Mouse (Mus musculus) hindbrain, embryonic 15.5 days (tissue): Measurements from ENCODE around the gene Hsd3b7. TPM values are rescaled to one million over a fixed set of nuclear protein-coding genes. Genes with fewer than 3 reads are reported as not detected.
A peak's percentile ranks its signal among the peaks of the same experiment; 100 is the strongest.

Source experiments
- ATAC-seq: fragments of 200-750 bp; cut with Nextera tagmentation; 2 replicates; pipeline ENCODE4 v1.8.0; 2017; ENCODE audit warnings: low read depth, moderate number of reproducible peaks, moderate TSS enrichment; ENCODE audit not compliant: low FRiP score
- H3K27ac ChIP-seq: fragments of 300-500 bp; sonication (generic); replicated peaks from 2 replicates; pipeline ENCODE4 v1.5.1; 2015; ENCODE audit warnings: mild to moderate bottlenecking, inconsistent platforms
- H3K27me3 ChIP-seq: fragments of 300-500 bp; sonication (generic); 2 replicates; pipeline ENCODE4 v1.6.1; 2015; ENCODE audit warnings: control low read depth, inconsistent platforms
- H3K36me3 ChIP-seq: fragments of 300-500 bp; sonication (generic); 2 replicates; pipeline ENCODE4 v1.6.1; 2015; ENCODE audit warnings: control low read depth, inconsistent platforms
- H3K4me1 ChIP-seq: fragments of 300-500 bp; sonication (generic); replicated peaks from 2 replicates; pipeline ENCODE4 v1.6.1; 2015; ENCODE audit warnings: control low read depth, inconsistent platforms
- H3K4me2 ChIP-seq: fragments of 300-500 bp; sonication (generic); 2 replicates; pipeline ENCODE4 v1.6.1; 2015; ENCODE audit warnings: moderate library complexity, mild to moderate bottlenecking, inconsistent platforms
- H3K4me3 ChIP-seq: fragments of 300-500 bp; sonication (generic); 2 replicates; pipeline ENCODE4 v1.5.1; 2015; ENCODE audit warnings: mild to moderate bottlenecking, inconsistent platforms
- H3K9ac ChIP-seq: fragments of 300-500 bp; sonication (generic); 2 replicates; pipeline ENCODE4 v1.6.1; 2015; ENCODE audit warnings: inconsistent platforms
- H3K9me3 ChIP-seq: fragments of 300-500 bp; sonication (generic); 2 replicates; pipeline ENCODE4 v1.6.1; 2016; ENCODE audit warnings: control low read depth, inconsistent platforms
- WGBS: fragments of 180-500 bp; shearing (Covaris S2); methylation state at CpG from one replicate; pipeline ENCODE4 v1.1.7; 2015; 5-methylcytosine and 5-hydroxymethylcytosine counted together
- polyA plus RNA-seq: library from polyadenylated mRNA; unstranded; fragments of >200 nt; fragmentation: Nextera tagmentation; extraction: Ambion mirVana; gene quantifications from 2 replicates; pipeline ENCODE4 v1.2.1, GENCODE M21; 2015

Gene Hsd3b7
- polyA plus RNA-seq, 1 experiment from 2014 or later = 9.7 TPM

DNA sequence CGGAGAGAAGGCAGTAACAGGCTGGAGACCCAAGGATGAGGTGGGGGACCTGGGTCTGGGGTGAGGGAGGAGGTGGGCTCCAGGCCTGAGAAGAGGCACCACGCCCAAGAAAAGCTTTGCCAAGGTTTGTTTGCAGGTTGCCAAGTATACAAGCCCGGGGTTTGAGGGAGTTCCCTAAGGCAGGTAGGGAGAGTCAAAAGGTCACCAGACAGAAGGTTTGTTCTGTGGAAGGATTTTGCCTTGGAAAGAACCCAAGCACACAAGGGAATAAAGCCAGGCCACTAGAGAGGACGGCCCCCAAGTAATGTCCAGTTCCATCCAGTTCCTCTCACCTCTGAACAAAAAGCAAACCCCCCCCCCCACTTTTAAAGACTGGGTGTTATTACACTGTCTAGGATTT is 10.8 kb downstream of the Hsd3b7 start:
- 82% methylated on average over 4 of the region's 4 CpGs for WGBS
- ATAC-seq = no peak
- Histone ChIP-seq H3K9me3 (no peaks in the 10 kb centered on the region), H3K4me3 (no peak overlapping the region), H3K4me2 (no peak overlapping the region), H3K27ac (no peak overlapping the region), H3K4me1 (no peaks in the 10 kb centered on the region), H3K27me3 (no peaks in the 10 kb centered on the region), H3K36me3 (peaks cover 72% of the 10 kb centered on the region), H3K9ac (no peak overlapping the region)

DNA sequence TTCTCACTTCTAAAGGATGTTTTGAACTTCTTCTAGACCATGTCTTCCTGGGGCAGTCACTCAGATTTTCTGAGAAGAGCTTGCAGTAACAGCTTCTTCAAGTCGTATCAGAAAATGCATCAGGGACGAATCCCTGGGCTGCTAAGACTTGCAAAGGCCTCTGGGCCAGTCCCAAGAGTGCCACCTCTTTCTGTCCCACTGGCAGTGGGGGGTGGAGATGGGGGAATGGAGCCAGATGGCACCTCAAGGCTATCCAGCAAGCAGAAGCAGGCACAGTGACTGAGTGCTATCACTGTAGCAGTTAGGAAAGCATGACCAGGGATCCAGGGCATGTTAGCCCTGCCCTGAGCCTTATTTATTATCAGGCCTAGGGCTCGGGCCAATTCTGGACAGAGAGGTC is 11.9 kb downstream of the Hsd3b7 start:
- Histone ChIP-seq H3K4me2 (no peak overlapping the region), H3K36me3 (peaks cover 65% of the 10 kb centered on the region), H3K4me1 (no peaks in the 10 kb centered on the region), H3K9me3 (no peaks in the 10 kb centered on the region), H3K27me3 (no peaks in the 10 kb centered on the region), H3K9ac (no peak overlapping the region), H3K4me3 (no peak overlapping the region), H3K27ac (no peak overlapping the region)
- 86% methylated on average over 3 of the region's 3 CpGs for WGBS
- ATAC-seq = no peak

DNA sequence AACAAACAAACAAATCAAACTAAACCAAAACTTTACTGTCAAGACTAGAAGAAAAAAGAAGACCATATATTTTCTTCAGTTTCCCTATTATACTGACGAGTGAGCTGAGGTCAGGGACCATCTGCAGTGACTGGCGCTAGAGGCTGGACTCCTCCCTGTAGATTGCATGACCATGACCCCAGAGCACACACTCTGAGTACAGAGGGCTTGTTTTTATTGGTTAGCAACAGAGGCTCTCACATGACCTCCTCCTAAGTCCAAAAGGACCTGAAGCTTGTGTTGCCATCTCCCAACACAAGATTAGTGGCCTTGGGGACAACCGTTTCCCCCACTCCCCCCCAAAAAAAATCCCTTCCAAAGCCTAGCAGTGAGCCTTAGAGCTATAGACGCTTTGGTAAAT is 13.4 kb downstream of the Hsd3b7 start:
- Histone ChIP-seq H3K27ac (no peak overlapping the region), H3K9me3 (no peaks in the 10 kb centered on the region), H3K4me1 (no peaks in the 10 kb centered on the region), H3K9ac (no peak overlapping the region), H3K4me2 (no peak overlapping the region), H3K4me3 (no peak overlapping the region), H3K36me3 (peaks cover 57% of the 10 kb centered on the region), H3K27me3 (no peaks in the 10 kb centered on the region)
- ATAC-seq = no peak
- WGBS = 83% methylated on average over 4 of the region's 4 CpGs

DNA sequence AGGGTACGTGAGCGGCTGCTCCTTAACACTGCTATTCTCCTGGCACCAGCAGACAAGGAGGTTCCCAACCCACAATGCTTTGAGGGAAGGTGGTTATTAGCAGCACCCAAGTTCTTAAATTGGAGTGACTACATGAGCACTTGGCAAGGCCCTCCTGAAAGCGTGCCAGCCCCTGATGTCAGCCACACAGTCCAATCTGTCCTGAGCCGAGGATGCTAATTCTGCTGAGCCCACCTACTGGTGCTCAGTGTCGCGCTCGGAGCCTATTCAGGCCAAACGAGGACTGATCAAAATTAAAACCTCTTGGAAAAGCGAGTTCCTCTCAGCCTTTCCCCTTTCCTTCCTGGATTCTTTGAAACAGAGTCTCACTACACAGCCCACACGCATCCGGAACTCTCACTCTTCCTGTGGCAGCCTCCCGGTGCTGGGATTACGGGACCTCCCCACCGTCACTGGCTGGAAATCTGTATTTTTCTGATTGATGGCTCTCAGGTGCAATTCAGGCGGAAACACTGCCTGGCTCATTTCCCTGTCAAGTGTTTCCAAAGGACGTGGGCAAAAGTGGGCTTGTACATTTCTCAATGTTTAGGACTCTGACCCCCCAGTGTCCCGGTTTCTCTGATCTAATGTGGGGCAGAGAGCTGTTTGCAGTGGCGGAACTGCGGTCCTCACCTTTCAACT is 14.0 kb downstream of the Hsd3b7 start:
- H3K27ac ChIP-seq = no peak overlapping the region
- no peaks in the 10 kb centered on the region for H3K27me3 ChIP-seq
- 80% methylated on average over 19 of the region's 19 CpGs for WGBS
- H3K4me3 ChIP-seq = no peak overlapping the region
- no peak for ATAC-seq
- no peaks in the 10 kb centered on the region for H3K4me1 ChIP-seq
- no peaks in the 10 kb centered on the region for H3K9me3 ChIP-seq
- H3K36me3 ChIP-seq = peaks cover 51% of the 10 kb centered on the region
- H3K4me2 ChIP-seq = no peak overlapping the region
- no peak overlapping the region for H3K9ac ChIP-seq

DNA sequence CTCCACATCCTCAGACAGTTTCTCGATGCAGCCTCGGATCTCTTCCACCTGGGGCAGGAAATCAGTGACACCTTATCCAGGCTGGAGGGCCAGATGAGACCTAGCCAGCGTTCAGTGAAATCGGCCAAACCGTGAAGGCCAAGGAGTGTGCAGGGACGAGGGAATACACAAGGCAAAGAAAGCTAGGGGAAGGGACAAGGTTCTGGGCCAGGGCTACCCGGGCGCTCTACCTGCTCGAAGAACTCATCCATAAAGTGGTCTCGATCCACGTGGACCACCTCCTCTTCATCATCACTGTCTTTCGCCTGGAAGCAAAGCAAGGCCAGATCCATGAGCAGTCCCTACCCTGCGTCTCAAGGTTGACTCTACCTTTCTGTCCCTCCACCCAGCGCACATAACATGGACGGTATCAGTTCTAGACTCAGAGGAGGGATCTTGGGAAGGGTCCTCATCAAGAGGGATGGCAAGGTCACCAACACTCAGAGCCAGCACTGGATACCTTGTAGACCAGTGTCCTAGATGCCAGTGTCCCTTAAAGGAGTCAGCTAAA is 14.8 kb downstream of the Hsd3b7 start:
- no peaks in the 10 kb centered on the region for H3K4me1 ChIP-seq
- peaks cover 44% of the 10 kb centered on the region for H3K36me3 ChIP-seq
- H3K4me2 ChIP-seq = no peak overlapping the region
- no peak overlapping the region for H3K4me3 ChIP-seq
- no peak overlapping the region for H3K27ac ChIP-seq
- 90% methylated on average over 15 of the region's 15 CpGs for WGBS
- no peak overlapping the region for H3K9ac ChIP-seq
- no peaks in the 10 kb centered on the region for H3K9me3 ChIP-seq
- no peaks in the 10 kb centered on the region for H3K27me3 ChIP-seq
- ATAC-seq = no peak

DNA sequence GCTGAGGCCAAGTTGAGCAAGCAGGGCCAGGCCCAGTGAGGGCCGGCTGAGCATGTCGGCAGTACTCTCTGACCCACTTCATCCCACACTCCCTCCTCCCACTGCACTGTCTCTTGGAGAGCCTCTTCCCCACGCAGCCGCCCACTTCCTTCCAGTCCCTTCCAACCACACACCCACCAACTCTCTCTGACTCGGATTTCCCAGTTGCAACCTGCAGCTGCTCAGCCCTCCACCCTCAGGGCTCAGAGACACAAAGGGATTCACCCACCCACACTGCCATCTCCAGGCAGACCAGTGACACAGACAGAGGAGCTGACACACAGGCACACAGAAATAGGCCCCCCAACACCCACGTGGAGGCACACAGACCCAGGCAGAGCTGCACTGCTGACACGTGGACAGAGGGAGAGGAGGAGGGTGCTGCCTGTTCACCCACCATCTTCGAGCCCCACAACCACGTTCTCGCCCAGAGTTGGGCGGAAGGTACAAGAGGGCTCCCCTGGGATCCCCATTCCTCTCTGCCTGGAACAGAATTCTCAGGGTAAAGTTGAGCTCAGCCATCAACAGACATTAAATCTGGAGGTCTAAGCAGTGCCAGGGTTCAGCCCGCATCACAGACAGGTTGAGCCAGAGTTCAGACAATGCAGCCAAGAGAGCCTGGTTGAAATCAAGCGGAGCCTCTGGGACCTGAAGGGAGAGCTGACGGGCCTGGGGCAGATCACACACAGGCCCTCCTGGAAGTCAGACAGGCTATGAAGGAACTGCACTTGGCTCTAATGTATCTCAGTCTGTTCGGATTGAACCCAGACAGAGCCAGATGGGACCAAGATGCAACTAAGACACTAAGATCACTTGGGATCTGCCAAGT is 15.8 kb downstream of the Hsd3b7 start:
- Histone ChIP-seq H3K36me3 (peaks cover 34% of the 10 kb centered on the region), H3K27me3 (no peaks in the 10 kb centered on the region)

DNA sequence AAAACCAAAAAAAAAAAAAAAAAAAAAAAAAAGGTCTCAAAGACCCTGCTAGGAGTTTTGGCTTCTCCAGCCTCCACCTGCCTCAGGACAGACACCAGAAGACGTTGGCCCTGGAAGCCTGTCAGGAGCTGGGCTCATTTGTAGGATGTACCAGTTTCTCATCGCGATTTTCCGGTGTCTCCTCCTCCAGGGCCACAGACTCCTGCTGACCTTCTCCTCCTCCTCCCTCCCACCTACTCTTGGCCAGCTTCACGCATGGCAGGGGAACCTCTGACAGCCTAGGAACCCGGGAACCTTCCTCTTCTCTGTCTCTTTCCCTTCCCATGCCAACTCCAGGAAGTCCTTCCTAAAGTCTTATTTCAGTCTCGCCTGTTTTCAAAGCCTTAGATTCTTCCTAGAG is 16.6 kb downstream of the Hsd3b7 start:
- WGBS = 75% methylated on average over 7 of the region's 7 CpGs
- Histone ChIP-seq H3K4me3 (no peak overlapping the region), H3K36me3 (peaks cover 29% of the 10 kb centered on the region; the same call in 1 of the 2 replicates), H3K9me3 (no peaks in the 10 kb centered on the region), H3K27me3 (no peaks in the 10 kb centered on the region), H3K4me1 (peaks cover 15% of the 10 kb centered on the region), H3K9ac (no peak overlapping the region), H3K4me2 (no peak overlapping the region), H3K27ac (no peak overlapping the region)
- no peak for ATAC-seq

More for the DNA sequence above, 15.8 kb downstream of the Hsd3b7 start:
- H3K9ac ChIP-seq = no peak overlapping the region
- H3K4me3 ChIP-seq = no peak overlapping the region
- WGBS = 67% methylated on average over 15 of the region's 15 CpGs
- H3K9me3 ChIP-seq = no peaks in the 10 kb centered on the region
- peaks cover 7% of the 10 kb centered on the region for H3K4me1 ChIP-seq
- no peak overlapping the region for H3K4me2 ChIP-seq
- H3K27ac ChIP-seq = no peak overlapping the region
- no peak for ATAC-seq

DNA sequence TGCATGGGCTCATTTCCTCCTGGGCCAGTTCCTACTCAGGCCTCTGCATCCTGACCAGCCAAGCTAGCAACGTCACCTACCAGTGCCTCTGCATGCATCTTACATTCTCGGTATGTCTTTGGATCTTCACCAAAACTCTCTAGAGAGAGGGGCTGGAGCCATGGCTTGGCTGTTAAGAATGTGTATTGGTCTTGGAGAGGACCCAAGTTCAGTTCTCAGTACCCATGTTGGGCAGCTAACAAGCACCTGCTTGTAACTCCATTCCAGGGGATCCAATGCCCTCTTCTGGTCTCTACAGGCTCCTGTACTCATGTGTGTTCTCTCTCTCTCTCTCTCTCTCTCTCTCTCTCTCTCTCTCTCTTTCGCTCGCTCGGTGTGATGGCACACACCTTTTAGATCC is 17.4 kb downstream of the Hsd3b7 start:
- Histone ChIP-seq H3K4me2 (no peak overlapping the region), H3K9me3 (no peaks in the 10 kb centered on the region), H3K4me1 (peaks cover 23% of the 10 kb centered on the region), H3K36me3 (peaks cover 22% of the 10 kb centered on the region; the same call in 1 of the 2 replicates), H3K27me3 (no peaks in the 10 kb centered on the region), H3K4me3 (no peak overlapping the region), H3K9ac (no peak overlapping the region), H3K27ac (no peak overlapping the region)
- ATAC-seq = no peak
- 94% methylated on average over 5 of the region's 5 CpGs for WGBS

DNA sequence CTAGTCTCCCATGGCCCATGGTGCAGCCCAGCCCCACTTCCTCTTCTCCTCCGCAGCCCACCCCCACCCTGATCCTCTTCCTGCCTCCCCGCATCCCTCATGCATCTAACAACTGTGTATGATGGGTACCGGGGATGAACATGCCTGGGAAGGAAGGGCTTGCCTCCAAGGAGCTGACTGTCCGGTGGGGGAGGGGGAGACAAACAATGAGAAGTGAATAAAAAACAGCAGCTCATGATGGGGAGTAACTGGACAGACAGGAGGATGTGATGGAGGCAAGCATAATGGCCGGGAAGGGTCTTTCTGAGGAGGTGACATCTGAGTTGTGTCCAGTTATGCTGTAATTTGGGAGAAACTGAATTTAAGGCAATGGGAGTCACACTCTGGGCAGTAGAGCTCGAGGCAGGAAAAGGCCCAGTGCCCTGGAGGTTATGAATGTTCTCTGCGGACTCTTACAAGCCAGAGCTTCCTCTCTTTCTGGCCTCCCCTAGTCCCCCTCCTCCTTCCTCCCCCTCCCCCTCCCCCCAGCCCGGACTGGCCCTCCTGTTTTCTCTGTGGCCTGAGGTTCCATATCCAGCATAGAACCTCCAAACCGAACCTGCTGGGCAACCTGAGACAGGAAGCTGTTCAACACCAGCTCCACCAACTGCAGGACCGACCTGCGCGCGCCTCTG is 20.6 kb downstream of the Hsd3b7 start:
- no peak for ATAC-seq
- no peaks in the 10 kb centered on the region for H3K36me3 ChIP-seq
- whole genome bisulfite sequencing = 75% methylated on average over 13 of the region's 13 CpGs

DNA sequence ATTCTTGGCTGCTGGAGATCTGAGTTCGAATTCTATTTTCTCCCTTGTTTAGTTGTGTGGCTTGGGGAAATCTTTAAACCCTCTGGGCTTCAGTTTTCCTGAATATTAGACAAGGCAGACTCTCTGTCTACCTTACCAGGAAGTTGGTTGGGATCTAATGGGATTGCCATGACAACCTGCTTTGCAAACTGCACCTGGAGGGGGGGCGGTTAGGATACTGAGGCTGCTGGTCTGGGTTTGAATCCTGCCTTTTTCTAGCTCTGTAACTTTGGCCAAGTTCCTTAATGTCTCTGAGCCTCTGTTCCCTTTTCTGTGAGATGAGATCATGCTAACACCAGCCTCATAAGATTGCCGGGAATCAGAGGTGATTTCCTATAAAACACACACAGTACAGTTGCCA is 22.1 kb downstream of the Hsd3b7 start:
- Histone ChIP-seq H3K4me2 (0 out of 2 replicates have a peak overlapping the region, but pooled peaks have one; percentile 5), H3K9me3 (no peaks in the 10 kb centered on the region), H3K27me3 (no peaks in the 10 kb centered on the region), H3K36me3 (no peaks in the 10 kb centered on the region), H3K4me3 (no peak overlapping the region), H3K27ac (no peak overlapping the region), H3K4me1 (peaks cover 42% of the 10 kb centered on the region), H3K9ac (0 out of 2 replicates have a peak overlapping the region, but pooled peaks have one; percentile 29)
- no peak for ATAC-seq
- WGBS = 86% methylated on average over 3 of the region's 3 CpGs

More for the DNA sequence above, 20.6 kb downstream of the Hsd3b7 start:
- H3K4me1 ChIP-seq = peaks cover 42% of the 10 kb centered on the region
- no peak overlapping the region for H3K4me3 ChIP-seq
- H3K27ac ChIP-seq = no peak overlapping the region
- no peaks in the 10 kb centered on the region for H3K9me3 ChIP-seq
- H3K27me3 ChIP-seq = no peaks in the 10 kb centered on the region
- no peak overlapping the region for H3K4me2 ChIP-seq
- H3K9ac ChIP-seq = no peak overlapping the region

DNA sequence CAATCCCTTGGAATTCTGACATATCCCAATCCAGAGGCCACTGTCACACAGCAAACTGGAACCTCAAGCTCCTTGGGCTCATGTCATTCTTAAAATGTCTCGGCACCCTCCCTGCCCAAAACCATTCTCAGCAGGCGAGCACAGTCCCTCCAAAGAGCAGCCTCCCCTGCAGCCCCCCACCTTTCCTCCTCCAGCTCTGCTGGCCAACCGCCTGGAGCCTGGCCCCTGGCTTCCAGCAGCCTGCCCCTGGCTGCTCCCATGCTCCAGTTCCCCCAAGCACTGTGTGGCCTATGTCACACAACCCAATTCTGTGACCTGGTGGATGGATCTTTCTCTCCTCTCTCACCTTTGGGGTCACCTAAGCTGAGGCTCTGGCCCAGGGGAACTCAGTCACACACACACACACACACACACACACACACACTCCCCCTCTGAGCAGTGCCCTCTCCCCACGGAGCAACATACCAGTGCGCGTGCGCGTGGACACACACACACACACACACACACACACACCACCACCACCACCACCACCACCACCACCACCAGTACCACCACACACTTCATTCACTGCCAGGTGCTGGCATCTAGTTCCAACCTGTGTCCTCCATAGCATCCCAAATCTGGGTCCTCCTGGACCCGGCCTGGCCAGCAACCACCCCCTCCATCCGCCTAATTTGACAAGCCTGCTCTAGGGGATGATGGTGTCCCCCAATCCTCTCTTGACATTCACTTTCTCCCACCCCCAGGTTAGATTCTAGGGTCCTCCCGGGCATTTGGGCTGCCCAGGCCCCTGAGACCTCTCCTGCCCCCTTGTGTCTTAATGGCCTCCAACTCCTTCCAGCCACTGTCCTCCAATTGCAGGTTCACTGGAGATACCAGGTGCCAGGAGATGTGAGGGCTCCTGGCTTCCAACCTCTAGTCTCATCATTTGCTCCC is 23.1 kb downstream of the Hsd3b7 start:
- H3K36me3 ChIP-seq = no peaks in the 10 kb centered on the region
- H3K4me3 ChIP-seq = peak overlapping the region; percentile 83
- peak; percentile 24 for ATAC-seq
- H3K4me2 ChIP-seq = peak overlapping the region; percentile 83
- 46% methylated on average over 11 of the region's 11 CpGs for WGBS
- H3K4me1 ChIP-seq = peaks cover 42% of the 10 kb centered on the region
- H3K9ac ChIP-seq = peak overlapping the region; percentile 93
- H3K9me3 ChIP-seq = no peaks in the 10 kb centered on the region
- no peaks in the 10 kb centered on the region for H3K27me3 ChIP-seq
- peak overlapping the region; percentile 94 for H3K27ac ChIP-seq
